Mouse (Mus musculus) cortical plate, adult 2 months (tissue): ENCODE data around the gene Hdhd3.

ENCODE experiments used
- CTCF ChIP-seq: fragments of 200-500 bp; IDR thresholded peaks from 2 replicates; pipeline ENCODE4 v1.5.1; 2011; ENCODE audit warnings: mild to moderate bottlenecking, control low read depth, low read length; ENCODE audit not compliant: insufficient read depth; ENCODE audit errors: extremely low read depth
- POLR2A ChIP-seq: fragments of 200-500 bp; IDR thresholded peaks from 2 replicates; pipeline ENCODE4 v1.6.1; 2011; ENCODE audit warnings: mild to moderate bottlenecking, low read length, control low read depth; ENCODE audit not compliant: insufficient read depth; ENCODE audit errors: extremely low read depth

DNA sequence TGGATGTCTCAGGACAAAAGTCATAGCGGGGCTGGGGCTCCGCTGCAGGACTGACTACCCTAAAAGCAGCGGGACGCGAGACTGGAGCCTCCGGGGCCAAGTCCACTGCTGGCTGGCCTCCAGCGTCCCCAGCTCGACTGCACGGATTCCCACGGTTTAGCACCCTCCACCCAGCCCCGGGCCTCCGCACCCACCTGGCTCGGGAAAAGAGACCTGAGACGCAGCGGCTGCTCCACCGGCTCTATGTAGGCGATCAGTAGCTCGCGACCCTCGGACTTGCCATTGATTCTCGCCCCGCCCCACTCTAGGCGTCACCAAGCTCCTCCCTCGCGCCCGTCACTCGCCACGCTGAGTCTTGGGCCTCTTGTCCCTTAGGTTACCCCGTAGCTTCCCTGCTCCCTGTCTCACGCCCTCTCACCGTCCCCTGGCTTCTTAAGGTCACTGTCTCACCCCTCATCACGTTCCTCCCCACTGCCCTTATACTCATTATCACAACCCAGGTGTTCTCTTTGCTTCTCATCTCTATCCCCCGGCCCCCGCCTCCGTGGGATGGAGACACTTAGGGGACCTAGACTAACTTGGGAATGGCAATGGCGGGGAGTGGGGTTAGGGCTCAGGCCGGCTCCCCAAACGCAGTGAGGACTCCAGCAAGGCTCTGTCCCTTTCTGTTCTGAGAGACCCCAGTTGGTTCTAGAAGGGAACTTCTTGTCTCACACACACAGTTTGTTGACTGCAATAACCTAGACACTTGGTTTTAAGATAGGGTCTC is 1.1 kb downstream of the Hdhd3 start:
- TF ChIP-seq CTCF (no peak), POLR2A (peak; percentile 82; the same call in 1 of the 2 replicates)
